Comparison of ENCODE assay signal across 12 mouse cellular contexts in genomic region chr8:78119682-78120081, GRCm38 (mm10).
DNase-seq lines count a peak whose midpoint lies in the region; ATAC-seq and TF ChIP-seq lines count a peak whose summit lies in the region.
"Had no signal": no experiment of that assay in that cellular context is flagged by ENCODE, and none has a peak within 500 bp of the region (broad histone marks: within the 10 kb centered on the region; RNA-seq: fewer than 3 reads in every experiment).

No protein-coding gene starts in this region.

- H3K4me2 ChIP-seq in hindbrain, embryonic 14.5 days (replicated peaks) = no peak overlapping the region
- H3K4me2 ChIP-seq in hindbrain, embryonic 12.5 days (replicated peaks) = no peak overlapping the region
- H3K4me2 ChIP-seq in CH12.LX (ENCODE audit: insufficient read depth, low read depth, poor library complexity, severe bottlenecking) = peak overlapping the region; percentile 72
- peak overlapping the region; percentile 25; the same call in 1 of the 2 replicates for H3K4me2 ChIP-seq in midbrain, embryonic 15.5 days
- H3K4me2 ChIP-seq: embryonic facial prominence, embryonic 12.5 days; heart, embryonic 15.5 days; lung, embryonic 14.5 days had no signal

- no peak for DNase-seq in hindbrain, embryonic 14.5 days (ENCODE audit: low spot score)
- DNase-seq in CH12.LX (ENCODE audit: extremely low read depth) = peak; percentile 35
- peak; percentile 24 for DNase-seq in brain, adult 2 months (ENCODE audit: low read depth, low spot score)
- DNase-seq in embryo, embryonic 11 days = no peak
- no peak for DNase-seq in gastrocnemius, postnatal 25 days
- DNase-seq: kidney, adult 8-10 months; lung, embryonic 14.5 days; thymus, adult 18-20 months had no signal

- no peaks in the 10 kb centered on the region for H3K79me2 ChIP-seq in CH12.LX (replicated peaks; ENCODE audit: control insufficient read depth, extremely low read depth, insufficient read depth, poor library complexity, severe bottlenecking)

- no peaks in the 10 kb centered on the region for H3K27me3 ChIP-seq in hindbrain, embryonic 14.5 days (ENCODE audit: control insufficient read depth, insufficient read depth, low read length)
- H3K27me3 ChIP-seq in hindbrain, embryonic 12.5 days = no peaks in the 10 kb centered on the region
- no peaks in the 10 kb centered on the region for H3K27me3 ChIP-seq in CH12.LX (replicated peaks)
- H3K27me3 ChIP-seq in midbrain, embryonic 15.5 days (replicated peaks) = no peaks in the 10 kb centered on the region
- H3K27me3 ChIP-seq: embryonic facial prominence, embryonic 12.5 days; heart, embryonic 15.5 days had no signal

- no peak overlapping the region for H3K4me3 ChIP-seq in hindbrain, embryonic 14.5 days (replicated peaks; ENCODE audit: low read length)
- no peak overlapping the region for H3K4me3 ChIP-seq in hindbrain, embryonic 12.5 days
- peak overlapping the region in 1 of 3 experiments; percentile 22 for H3K4me3 ChIP-seq in CH12.LX (replicated peaks in 1 of 3; ENCODE audit: low read depth in 2 of 3, low read length in 2 of 3, poor library complexity in 1 of 3)
- H3K4me3 ChIP-seq in midbrain, embryonic 15.5 days = no peak overlapping the region
- H3K4me3 ChIP-seq: embryonic facial prominence, embryonic 12.5 days; heart, embryonic 15.5 days had no signal

- H3K4me1 ChIP-seq in hindbrain, embryonic 14.5 days (replicated peaks; ENCODE audit: control insufficient read depth, insufficient read depth, low read length) = no peaks in the 10 kb centered on the region
- peaks cover 3% of the 10 kb centered on the region; the same call in 1 of the 2 replicates for H3K4me1 ChIP-seq in hindbrain, embryonic 12.5 days
- peaks cover 2 to 41% of the 10 kb centered on the region in 2 experiments; a peak in 3 of 4 replicates for H3K4me1 ChIP-seq in CH12.LX (ENCODE audit: control insufficient read depth in 1 of 2, insufficient read depth in 2 of 2)
- peaks cover 11% of the 10 kb centered on the region for H3K4me1 ChIP-seq in midbrain, embryonic 15.5 days
- H3K4me1 ChIP-seq: embryonic facial prominence, embryonic 12.5 days; heart, embryonic 15.5 days had no signal

- no peak for TF ChIP-seq POLR2A in CH12.LX (IDR thresholded peaks at IDR 0.05; ENCODE audit: low read depth, low read length)

- H3K36me3 ChIP-seq in hindbrain, embryonic 14.5 days (replicated peaks; ENCODE audit: control insufficient read depth, insufficient read depth) = no peaks in the 10 kb centered on the region
- H3K36me3 ChIP-seq in hindbrain, embryonic 12.5 days = no peaks in the 10 kb centered on the region
- H3K36me3 ChIP-seq in CH12.LX (replicated peaks in 1 of 2; ENCODE audit: control insufficient read depth in 1 of 2, insufficient read depth in 1 of 2, low read length in 1 of 2) = no peaks in the 10 kb centered on the region
- no peaks in the 10 kb centered on the region for H3K36me3 ChIP-seq in midbrain, embryonic 15.5 days (replicated peaks)
- H3K36me3 ChIP-seq: embryonic facial prominence, embryonic 12.5 days; heart, embryonic 15.5 days had no signal

- TF ChIP-seq RAD21 in CH12.LX (IDR thresholded peaks at IDR 0.05; ENCODE audit: low read depth, low read length) = no peak

- H3K27ac ChIP-seq in hindbrain, embryonic 14.5 days = 0 out of 2 replicates have a peak overlapping the region, but pooled peaks have one; percentile 10
- H3K27ac ChIP-seq in hindbrain, embryonic 12.5 days = no peak overlapping the region
- H3K27ac ChIP-seq in CH12.LX (ENCODE audit: insufficient read depth, low read depth) = no peak overlapping the region
- peak overlapping the region; percentile 26; the same call in 1 of the 2 replicates for H3K27ac ChIP-seq in midbrain, embryonic 15.5 days
- H3K27ac ChIP-seq: embryonic facial prominence, embryonic 12.5 days; heart, embryonic 15.5 days had no signal

- 41% methylated on average over 11 of the region's 11 CpGs for WGBS in hindbrain, embryonic 14.5 days
- WGBS in hindbrain, embryonic 12.5 days = 64% methylated on average over 11 of the region's 11 CpGs
- 31% methylated on average over 11 of the region's 11 CpGs for WGBS in midbrain, embryonic 15.5 days

- in situ Hi-C loops in CH12.LX (cut with MboI; ENCODE audit: low pct_ligation_motif_present, low pct_unique_long_range_greater_than_20kb, low sequenced_read_pairs) = loop anchor here (10.0 kb wide), 1 partner anchor 55 kb away; no protein-coding TSS in a partner anchor

- no peak overlapping the region for H3K9ac ChIP-seq in hindbrain, embryonic 14.5 days
- no peak overlapping the region for H3K9ac ChIP-seq in hindbrain, embryonic 12.5 days
- H3K9ac ChIP-seq in CH12.LX (ENCODE audit: insufficient read depth, low read depth) = 0 out of 2 replicates have a peak overlapping the region, but pooled peaks have one; percentile 10
- H3K9ac ChIP-seq in midbrain, embryonic 15.5 days = no peak overlapping the region
- H3K9ac ChIP-seq: embryonic facial prominence, embryonic 12.5 days; heart, embryonic 15.5 days; lung, embryonic 14.5 days had no signal

- TF ChIP-seq CTCF in CH12.LX (conservative IDR thresholded peaks at IDR 0.05 in 1 of 2, IDR thresholded peaks at IDR 0.05 in 1 of 2; ENCODE audit: low read depth in 2 of 2, low read length in 2 of 2) = no peak

- dilution Hi-C loops in CH12.LX (cut with MboI; ENCODE audit: extremely low pct_ligation_motif_present, extremely low pct_unique_long_range_greater_than_20kb, low sequenced_read_pairs) = no loop called here

- TF ChIP-seq EP300 in CH12.LX (IDR thresholded peaks at IDR 0.05; ENCODE audit: low read length) = no peak

- peak; percentile 84; the same call in 1 of the 2 replicates for ATAC-seq in hindbrain, embryonic 14.5 days (ENCODE audit: low FRiP score)
- no peak for ATAC-seq in hindbrain, embryonic 12.5 days (ENCODE audit: low FRiP score)
- peak; percentile 78 for ATAC-seq in midbrain, embryonic 15.5 days (replicated peaks)

- no peaks in the 10 kb centered on the region for H3K9me3 ChIP-seq in hindbrain, embryonic 14.5 days (ENCODE audit: control insufficient read depth, low read length)
- no peaks in the 10 kb centered on the region for H3K9me3 ChIP-seq in hindbrain, embryonic 12.5 days (replicated peaks)
- no peaks in the 10 kb centered on the region for H3K9me3 ChIP-seq in CH12.LX (replicated peaks; ENCODE audit: low read length)
- no peaks in the 10 kb centered on the region for H3K9me3 ChIP-seq in midbrain, embryonic 15.5 days
- H3K9me3 ChIP-seq: embryonic facial prominence, embryonic 12.5 days; heart, embryonic 15.5 days had no signal

TF ChIP-seq in CH12.LX, 34 proteins besides CTCF, POLR2A, EP300 and RAD21:
- no peak for TF ChIP-seq ZKSCAN1 (IDR thresholded peaks at IDR 0.05; ENCODE audit: borderline replicate concordance, low read depth, low read length)
- TF ChIP-seq GABPA (IDR thresholded peaks at IDR 0.05; ENCODE audit: insufficient replicate concordance, low read depth, low read length) = no peak
- TF ChIP-seq IRF4 (IDR thresholded peaks at IDR 0.05; ENCODE audit: low read depth, low read length) = peak; percentile 33; the same call in 1 of the 2 replicates
- no peak for TF ChIP-seq JUND (conservative IDR thresholded peaks at IDR 0.05; ENCODE audit: low read depth, low read length)
- no peak for TF ChIP-seq ZC3H11A (IDR thresholded peaks at IDR 0.05; ENCODE audit: low read depth, low read length)
- TF ChIP-seq SMC3 (IDR thresholded peaks at IDR 0.05; ENCODE audit: low read depth, low read length) = no peak
- no peak for TF ChIP-seq MAZ (IDR thresholded peaks at IDR 0.05; ENCODE audit: low read depth, low read length)

Comparison
In these comparisons a context has a peak if more than half of its experiments do, and no peak if none do; other contexts are left out.
1. H3K27ac ChIP-seq: peak in hindbrain, embryonic 14.5 days (single experiment) and midbrain, embryonic 15.5 days (single experiment); none in hindbrain, embryonic 12.5 days (single experiment) and CH12.LX (single experiment).
2. DNase-seq: peak in CH12.LX (single experiment) and brain, adult 2 months (single experiment); none in hindbrain, embryonic 14.5 days (single experiment), embryo, embryonic 11 days (single experiment) and gastrocnemius, postnatal 25 days (single experiment).
3. H3K4me2 ChIP-seq: peak in CH12.LX (single experiment) and midbrain, embryonic 15.5 days (single experiment); none in hindbrain, embryonic 14.5 days (single experiment) and hindbrain, embryonic 12.5 days (single experiment).